Mouse (Mus musculus) liver, postnatal 0 days (tissue): ENCODE data around the gene Sfta2.

Source experiments
- CTCF ChIP-seq: sonication (generic); IDR thresholded peaks from 2 replicates; pipeline ENCODE4 v1.5.1; 2016; ENCODE audit warnings: antibody characterized with exemption, low read depth
- EP300 ChIP-seq: IDR thresholded peaks from 2 replicates; pipeline ENCODE4 v1.6.1; 2016; ENCODE audit warnings: antibody characterized with exemption, low read depth, mild to moderate bottlenecking

DNA sequence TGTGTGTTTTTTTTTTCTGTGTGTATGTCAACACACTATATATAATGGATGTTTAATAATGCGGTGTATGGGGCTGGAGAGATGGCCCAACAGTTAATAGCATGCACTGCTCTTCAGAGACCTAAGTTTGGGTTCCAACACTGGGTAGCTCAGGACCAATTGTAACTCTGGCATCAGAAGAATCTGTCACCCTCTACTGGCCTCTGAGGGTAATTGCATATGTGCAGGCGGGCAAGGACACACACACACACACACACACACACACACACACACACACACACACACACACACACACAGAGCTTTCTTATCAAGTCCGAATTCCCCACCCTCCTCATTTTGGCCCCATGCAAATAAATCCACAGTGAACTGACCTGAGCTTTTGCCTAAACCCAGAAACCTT is 33.9 kb downstream of the Sfta2 start:
- TF ChIP-seq EP300 (no peak), CTCF (peak; percentile 25; the same call in 1 of the 2 replicates)
